Mouse (Mus musculus) gastrocnemius, postnatal 10 days (tissue): ENCODE results near the gene Ift46. TPM values are rescaled to one million over a fixed set of nuclear protein-coding genes. Genes with fewer than 3 reads are reported as not detected.
A peak's percentile ranks its signal among the peaks of the same experiment; 100 is the strongest.
"Not testable (repeated sequence)": the region's sequence is repeated elsewhere in the genome, so short reads cannot be mapped to it uniquely, and the experiment has no call there.

ENCODE experiments used
- DNase-seq: peaks from one replicate; pipeline ENCODE4 v3.0.0; 2021; ENCODE audit warnings: mixed read lengths
- total RNA-seq, 2 experiments: library from RNA; stranded (reverse); gene quantifications; 2 replicates each; pipeline ENCODE4 v1.2.3; 2021

The Ift46 gene
- total RNA-seq, 2 experiments from 2014 or later: 45.2 to 53.1 TPM

DNA sequence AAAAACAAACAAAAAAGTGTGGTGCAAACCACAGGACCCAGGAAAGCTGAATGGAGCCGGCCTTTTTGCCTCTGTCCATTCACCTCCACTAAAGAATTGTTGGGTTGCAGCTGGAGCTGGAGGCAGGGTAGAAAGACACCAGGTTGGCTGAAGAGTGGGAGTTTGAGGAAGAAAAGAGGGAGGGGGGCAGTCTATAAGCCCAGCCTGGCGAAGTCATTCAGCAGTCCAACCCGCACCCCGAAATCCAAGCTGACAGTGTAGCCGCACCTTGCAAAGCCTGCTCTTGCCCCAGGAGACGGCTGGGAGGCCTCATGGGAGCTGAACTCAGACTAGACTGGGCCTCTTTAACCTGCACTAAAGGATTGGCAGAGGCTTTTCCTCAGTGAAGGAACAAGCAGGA, 31.8 kb upstream of the Ift46 start:
- no peak for DNase-seq

DNA sequence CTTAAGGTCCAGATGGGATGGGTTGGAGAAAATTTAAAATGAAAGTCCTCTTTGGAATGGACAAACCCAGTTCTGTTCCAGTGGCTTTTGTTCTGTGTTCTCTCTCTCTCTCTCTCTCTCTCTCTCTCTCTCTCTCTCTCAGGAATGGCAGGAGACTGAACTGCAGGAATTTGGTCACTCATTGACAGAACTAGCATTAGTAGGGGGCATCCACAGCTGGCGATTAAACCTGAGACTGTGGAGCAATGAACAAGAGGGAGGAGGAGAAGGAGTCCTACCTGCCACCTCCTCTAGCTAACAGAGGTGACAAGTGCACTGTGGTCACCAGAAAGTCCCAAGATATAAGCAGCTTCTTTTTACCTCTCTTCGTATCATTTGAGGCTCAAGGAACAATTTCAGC, 31.4 kb upstream of the Ift46 start:
- DNase-seq: no peak

- no peak for DNase-seq
These were observed 30.3 kb upstream of the Ift46 start for GRCm38 (mm10) chr9:44737240-44737949.

DNA sequence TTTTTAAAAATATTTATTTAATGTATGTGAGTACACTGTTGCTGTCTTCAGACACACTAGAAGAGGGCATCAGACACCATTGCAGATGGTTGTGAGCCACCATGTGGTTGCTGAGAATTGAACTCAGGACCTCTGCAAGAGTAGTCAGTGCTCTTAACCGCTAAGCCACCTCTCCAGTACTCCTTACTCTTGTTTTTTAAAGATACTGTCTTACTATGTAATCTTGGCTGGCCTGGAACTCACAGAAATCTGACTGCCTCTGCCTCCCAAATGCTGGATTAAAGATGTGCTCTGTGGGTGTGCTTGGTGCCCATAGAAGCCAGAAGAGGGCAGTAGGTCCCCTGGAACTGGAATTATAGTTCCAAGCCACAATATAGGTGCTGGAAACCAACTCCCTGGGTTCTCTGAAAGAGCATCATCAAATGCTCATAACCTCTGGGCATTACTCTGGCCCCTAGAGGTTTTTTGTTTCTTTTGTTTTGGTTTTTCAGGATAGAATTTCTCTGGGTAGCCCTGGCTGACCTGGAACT, 27.0 kb upstream of the Ift46 start:
- no peak for DNase-seq

GRCm38 (mm10) chr9:44745371-44745770, 22.3 kb upstream of the Ift46 start:
- no peak for DNase-seq

DNA sequence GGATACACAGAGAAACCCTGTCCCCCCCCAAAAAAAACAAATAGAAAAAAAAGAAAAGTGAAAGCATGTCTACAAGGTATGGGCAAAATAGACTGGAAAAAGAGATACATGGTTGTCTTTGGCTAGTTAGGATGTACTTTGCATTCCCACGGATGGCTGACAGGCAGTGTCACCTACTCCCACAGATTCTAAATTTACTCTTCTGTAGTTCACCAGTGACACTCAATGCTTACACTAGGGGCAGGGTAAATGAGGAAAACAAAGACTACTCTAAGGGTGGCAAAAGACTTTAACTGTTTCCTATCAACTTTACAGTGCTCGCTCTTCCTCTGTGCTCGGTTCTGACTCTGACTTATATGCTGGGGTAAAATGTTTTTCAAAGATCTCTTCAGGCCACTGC, 21.0 kb upstream of the Ift46 start:
- DNase-seq: no peak

- DNase-seq: no peak
These were observed 20.4 kb upstream of the Ift46 start for GRCm38 (mm10) chr9:44747341-44747740.

GRCm38 (mm10) chr9:44748473-44748872, 19.2 kb upstream of the Ift46 start:
- no peak for DNase-seq

DNA sequence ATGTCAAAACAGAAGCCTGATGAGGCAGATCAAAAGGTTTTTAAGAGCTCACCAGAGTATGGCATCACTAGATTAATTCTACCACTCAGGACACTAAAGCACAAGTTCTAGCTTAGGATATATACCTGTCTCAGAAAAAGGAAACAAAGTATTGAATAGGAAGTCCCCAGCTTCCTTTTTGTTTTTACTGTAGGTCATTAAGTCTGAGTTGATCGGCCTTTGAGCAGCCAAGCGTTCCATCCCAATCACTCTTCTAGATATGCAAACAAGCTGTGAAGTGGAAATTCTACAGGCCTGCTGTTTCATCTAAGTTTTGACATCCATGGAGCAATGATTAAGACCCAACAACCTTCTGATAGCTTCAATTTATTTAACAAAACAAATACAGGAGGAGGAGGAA, 6.8 kb upstream of the Ift46 start:
- DNase-seq: no peak

DNA sequence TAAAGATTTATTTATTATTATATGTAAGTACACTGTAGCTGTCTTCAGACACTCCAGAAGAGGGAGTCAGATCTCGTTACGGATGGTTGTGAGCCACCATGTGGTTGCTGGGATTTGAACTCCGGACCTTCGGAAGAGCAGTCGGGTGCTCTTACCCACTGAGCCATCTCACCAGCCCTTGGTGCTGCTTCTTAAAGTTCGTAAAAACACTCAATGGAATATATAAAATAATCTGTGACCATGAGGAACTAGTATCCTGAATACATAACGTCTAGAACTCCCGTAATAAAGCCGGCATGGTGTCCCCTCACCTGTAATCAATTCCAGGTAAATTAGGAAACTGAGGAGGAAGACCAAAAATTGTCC, 304 bp downstream of the Ift46 start:
- not testable (repeated sequence) for DNase-seq

GRCm38 (mm10) chr9:44771376-44771775, 3.7 kb downstream of the Ift46 start:
- no peak for DNase-seq

- no peak for DNase-seq
These were observed 4.7 kb downstream of the Ift46 start for GRCm38 (mm10) chr9:44772392-44772749.

DNA sequence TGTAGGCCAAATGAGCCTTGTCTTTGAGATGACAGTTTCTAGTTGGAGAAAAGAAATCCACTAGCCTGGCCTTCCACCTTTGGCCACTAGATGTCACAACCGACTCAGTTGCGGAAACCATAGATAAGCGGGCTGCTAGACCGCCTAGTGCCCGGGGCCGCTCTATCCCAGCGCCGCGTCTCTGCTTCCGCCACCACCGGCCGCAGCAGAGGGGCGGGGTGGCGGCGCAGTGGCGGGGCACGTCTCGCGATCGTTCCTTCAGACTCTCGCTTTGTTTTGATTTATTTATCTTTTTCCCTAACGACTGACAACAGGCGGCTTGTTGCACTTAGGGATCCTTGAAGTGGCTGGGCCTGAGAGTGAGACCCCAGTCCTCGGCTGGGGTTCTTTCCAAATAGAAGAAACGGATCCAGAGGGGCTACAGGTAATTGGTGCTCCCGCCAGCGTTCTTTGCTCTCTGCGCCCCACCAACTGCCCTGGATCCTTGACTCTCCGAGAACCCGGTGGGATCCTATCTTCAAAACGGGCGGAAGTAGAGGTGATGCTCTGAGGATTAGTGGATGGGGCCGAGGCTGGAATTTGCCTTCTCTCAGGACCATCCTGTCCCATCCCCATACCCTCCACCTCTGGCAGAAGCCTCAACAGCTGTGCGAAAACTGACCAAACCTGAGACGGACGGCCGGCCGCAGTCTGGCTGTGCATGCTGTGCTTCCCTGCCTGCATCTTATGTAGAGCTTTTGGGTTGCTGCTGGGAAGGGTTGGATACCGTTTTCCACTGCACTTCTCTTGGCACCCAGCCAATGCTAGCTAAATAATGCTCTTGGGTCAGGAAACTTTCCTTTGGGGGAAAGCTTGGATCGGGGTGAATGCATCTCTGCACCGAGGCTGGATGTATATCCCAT, 5.3 kb downstream of the Ift46 start:
- DNase-seq: peak; percentile 90

- no peak for DNase-seq
These were observed 25.1 kb downstream of the Ift46 start for GRCm38 (mm10) chr9:44792842-44793241.

- DNase-seq: peak; percentile 32
These were observed 30.6 kb downstream of the Ift46 start for GRCm38 (mm10) chr9:44798298-44798697.

DNA sequence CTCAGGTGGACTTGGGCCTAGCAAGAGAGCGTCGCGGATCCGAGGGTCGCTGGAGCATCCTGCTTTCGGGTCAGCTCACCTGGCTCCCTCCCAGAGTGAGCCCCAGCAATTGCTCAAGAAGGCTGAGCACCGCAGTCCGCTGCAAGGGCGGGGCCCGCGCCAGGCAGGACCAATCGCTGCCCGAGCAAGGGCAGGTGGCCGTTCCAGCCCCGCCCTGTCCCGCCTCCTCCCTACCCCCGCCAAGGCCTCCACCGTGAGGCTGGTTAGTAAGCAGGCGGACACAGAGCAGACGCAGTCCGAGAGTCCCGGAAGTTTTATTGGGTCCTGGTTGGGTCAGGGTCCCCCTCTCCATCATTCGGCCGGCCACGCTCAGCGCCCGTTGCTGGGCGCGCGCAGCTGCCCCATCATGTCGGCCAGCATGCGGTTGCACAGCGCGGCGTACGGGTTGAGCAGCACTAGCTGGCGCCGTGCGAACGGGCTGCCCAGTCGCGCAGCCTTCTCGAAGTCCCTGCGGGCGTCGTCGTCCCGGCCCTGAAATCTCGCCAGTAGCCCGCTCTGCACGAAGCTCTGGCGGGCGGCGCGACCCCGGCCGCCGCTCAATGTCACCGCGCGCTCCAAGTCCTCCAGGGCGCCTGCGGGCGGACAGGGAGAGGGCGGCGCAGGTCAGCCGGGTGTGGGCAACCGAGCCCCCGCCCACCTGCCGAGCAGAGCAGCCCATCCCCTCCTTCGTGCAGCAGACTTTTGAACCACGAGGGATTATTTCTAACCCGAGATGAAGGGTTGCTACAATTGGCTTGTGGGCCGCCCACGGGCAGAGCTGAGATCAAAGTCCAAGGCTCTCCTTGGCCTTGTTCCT, 31.6 kb downstream of the Ift46 start, which contains the start of gene Tmem25:
Gene Tmem25, minus strand, starts transcription at position 206 of the 856 bp plus-strand sequence.
- DNase-seq: peak; percentile 80

- no peak for DNase-seq
These were observed 32.2 kb downstream of the Ift46 start for GRCm38 (mm10) chr9:44799958-44800324.

DNA sequence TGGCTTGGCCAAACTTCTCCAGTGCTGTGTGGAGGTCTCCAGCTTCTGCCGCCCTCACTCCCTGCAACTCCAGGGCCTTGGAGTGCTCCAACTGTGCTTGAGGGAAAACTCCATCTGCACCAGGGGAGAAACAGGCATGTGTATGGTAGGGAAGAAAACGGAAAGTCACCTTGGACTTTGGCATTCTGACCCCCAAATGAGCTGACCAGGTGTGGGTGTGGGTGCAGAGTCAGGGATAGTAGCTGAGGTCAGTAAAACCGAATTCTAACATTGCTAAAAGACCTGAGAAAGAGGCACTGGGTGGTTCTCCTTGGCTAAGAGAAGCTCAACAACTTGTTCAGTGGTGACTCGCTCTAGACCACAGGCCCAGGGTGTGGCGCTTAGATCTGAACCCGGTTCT, 34.0 kb downstream of the Ift46 start:
- DNase-seq: no peak

GRCm38 (mm10) chr9:44802808-44803450, 35.2 kb downstream of the Ift46 start, which contains the start of gene Ttc36:
Gene Ttc36 (minus strand): TSS chr9:44803072.
- no peak for DNase-seq

- no peak for DNase-seq
These were observed 37.0 kb downstream of the Ift46 start for GRCm38 (mm10) chr9:44804678-44805077.

DNA sequence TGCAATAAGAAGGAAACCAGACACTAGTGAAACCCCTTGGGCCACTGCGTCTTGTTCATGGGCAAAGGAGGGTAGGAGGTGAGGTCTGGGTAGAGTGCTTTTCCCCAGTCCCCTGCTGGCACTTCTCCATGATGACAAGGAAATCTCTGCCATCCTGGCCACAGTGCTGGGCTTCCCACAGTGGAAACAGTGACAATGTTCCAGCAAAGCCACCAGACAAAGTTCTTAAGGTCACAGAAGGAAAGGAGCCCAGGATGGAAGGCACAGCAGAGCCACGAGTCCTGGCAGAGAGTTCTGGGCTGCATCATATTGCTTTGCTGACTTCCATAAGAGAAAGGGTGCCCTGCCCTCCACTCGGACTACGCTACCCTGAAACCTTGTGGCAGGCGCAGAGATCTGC, 37.8 kb downstream of the Ift46 start:
- DNase-seq: no peak

GRCm38 (mm10) chr9:44807141-44807540, 39.4 kb downstream of the Ift46 start:
- DNase-seq: no peak
